Comparison of ENCODE assay signal across 12 mouse cellular contexts in the genomic region with DNA sequence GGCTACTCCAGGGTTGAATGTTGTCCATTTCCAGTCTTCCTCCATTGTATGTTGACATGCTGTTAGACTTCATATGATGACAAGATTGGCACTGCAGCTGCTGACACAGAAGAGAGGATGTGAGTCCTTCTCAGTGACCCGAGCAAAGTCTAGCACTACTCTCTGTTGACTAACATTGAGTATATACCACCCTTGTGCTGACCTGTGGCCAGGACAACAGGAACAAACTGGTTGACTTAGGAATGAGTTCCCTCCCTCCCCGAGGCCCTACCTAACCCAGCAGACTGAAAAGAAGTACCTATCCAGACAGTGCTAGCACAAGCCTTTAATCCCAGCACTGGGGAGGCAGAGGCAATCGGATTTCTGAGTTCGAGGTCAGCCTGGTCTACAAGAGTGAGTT. TPM values are rescaled to one million over a fixed set of nuclear protein-coding genes. Genes with fewer than 3 reads are reported as not detected.
"Had no signal": no experiment of that assay in that cellular context is flagged by ENCODE, and none has a peak within 500 bp of the region (broad histone marks: within the 10 kb centered on the region; RNA-seq: fewer than 3 reads in every experiment).

No protein-coding gene starts in this region.

- H3K27ac ChIP-seq: intestine, embryonic 15.5 days; kidney, embryonic 15.5 days; limb, embryonic 12.5 days; lung, embryonic 15.5 days; macrophage had no signal

- DNase-seq: kidney, adult 2 months; kidney, postnatal 25 days; lung, postnatal 14 days; right cerebral cortex, postnatal 14 days; thymus, postnatal 4 days had no signal

- H3K27me3 ChIP-seq: lung, embryonic 15.5 days had no signal

- ATAC-seq: intestine, embryonic 15.5 days had no signal

- H3K9ac ChIP-seq: intestine, embryonic 15.5 days; kidney, embryonic 15.5 days; limb, embryonic 12.5 days; lung, embryonic 15.5 days had no signal

- H3K9me3 ChIP-seq: intestine, embryonic 15.5 days; kidney, embryonic 15.5 days; limb, embryonic 12.5 days; lung, embryonic 15.5 days; megakaryocyte, embryonic 14.5 days had no signal

- H3K4me2 ChIP-seq: intestine, embryonic 15.5 days; lung, embryonic 15.5 days had no signal

- H3K36me3 ChIP-seq: intestine, embryonic 15.5 days; kidney, embryonic 15.5 days; limb, embryonic 12.5 days; lung, embryonic 15.5 days had no signal

- H3K4me1 ChIP-seq: intestine, embryonic 15.5 days had no signal

- H3K4me3 ChIP-seq: intestine, embryonic 15.5 days; kidney, embryonic 15.5 days; limb, embryonic 12.5 days; lung, embryonic 15.5 days had no signal

RNA-seq across cellular contexts. Expression of gene Melk, which starts 54.4 kb away (rescaled TPM):
- polyA plus RNA-seq: liver, adult 2 months had no signal
